Mouse (Mus musculus) liver, postnatal 0 days (tissue): ENCODE results near the gene Fam186b.

Experiments
- CTCF ChIP-seq: sonication (generic); IDR thresholded peaks from 2 replicates; pipeline ENCODE4 v1.5.1; 2016; ENCODE audit warnings: antibody characterized with exemption, low read depth
- EP300 ChIP-seq: IDR thresholded peaks from 2 replicates; pipeline ENCODE4 v1.6.1; 2016; ENCODE audit warnings: antibody characterized with exemption, low read depth, mild to moderate bottlenecking

DNA sequence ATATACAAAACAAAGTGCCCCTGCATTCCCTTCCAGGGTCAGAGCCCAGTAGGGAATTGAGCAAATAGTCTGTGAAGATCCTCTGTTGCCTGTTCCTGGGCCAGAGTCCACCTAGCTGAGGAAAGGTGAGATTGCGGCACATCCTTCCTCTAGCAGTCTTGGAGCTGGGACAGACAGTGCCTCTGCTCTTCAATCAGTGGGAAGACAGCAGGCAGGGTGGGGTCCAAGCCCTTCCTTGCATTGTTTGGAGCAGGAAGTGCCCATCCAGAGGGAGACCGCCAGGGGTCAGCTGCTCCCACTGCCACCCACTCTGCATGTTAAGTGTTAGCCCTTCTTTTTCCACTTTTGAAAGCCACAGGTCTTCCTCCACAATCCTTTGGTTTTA lies 21.6 kb upstream of the Fam186b start:
- TF ChIP-seq CTCF (peak; percentile 30), EP300 (no peak)
